Mouse (Mus musculus): Measurements from ENCODE around the gene Rrp7a. TPM values are rescaled to one million over a fixed set of nuclear protein-coding genes. Genes with fewer than 3 reads are reported as not detected.

Rrp7a gene
- 71.1 and 77.6 TPM in 2 replicates for polyA plus RNA-seq (2014; fragmentation: Nextera tagmentation; extraction: Ambion mirVana)

DNA sequence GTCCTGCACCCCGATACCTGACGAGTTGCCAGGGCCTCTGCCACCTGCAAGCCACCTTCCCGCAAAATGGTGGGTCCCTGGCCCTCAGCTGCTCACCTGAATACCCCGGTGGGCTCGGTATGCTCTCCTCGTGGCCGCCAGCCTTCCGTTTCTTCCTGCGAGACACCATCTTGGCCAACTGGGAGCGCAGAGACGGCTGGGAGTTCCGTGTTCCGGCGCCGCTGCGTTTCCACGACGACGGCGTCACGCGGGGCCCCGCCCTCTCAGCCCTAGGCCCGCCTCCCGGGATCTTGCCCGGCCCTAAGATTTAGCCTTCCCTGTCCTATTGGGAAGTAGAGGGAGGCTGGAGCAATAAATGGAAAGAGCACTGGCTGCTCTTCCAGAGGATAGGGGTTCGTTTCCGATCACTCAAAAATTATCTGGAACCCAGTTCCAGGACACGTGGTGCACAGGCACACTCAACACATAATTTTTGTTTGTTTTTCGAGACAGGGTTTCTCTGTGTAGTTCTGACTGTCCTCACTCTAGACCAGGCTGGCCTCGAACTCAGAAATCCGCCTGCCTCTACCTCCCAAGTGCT lies at the start of gene Rrp7a:
Rrp7a (minus strand) TSS at position 236 of the 580 bp plus-strand sequence.
- H3K4me3 ChIP-seq (ENCODE audit: low read depth, low read length) = peak within 1 kb of the TSS; percentile 95
- H3K9ac ChIP-seq (ENCODE audit: low read depth, low read length) = peak within 1 kb of the TSS; percentile 76
- H3K27ac ChIP-seq (ENCODE audit: low read depth, low read length) = peak within 1 kb of the TSS; percentile 70
- ATAC-seq (replicated peaks; ENCODE audit: low FRiP score) (peak; percentile 89), DNase-seq (ENCODE audit: low spot score) (peak; percentile 87)
- H3K4me2 ChIP-seq = peak within 1 kb of the TSS; percentile 93
- H3K9me3 ChIP-seq (ENCODE audit: control insufficient read depth, low read length) = no peaks in the 10 kb centered on the region
- WGBS = 7% methylated on average over 32 of the region's 32 CpGs
- peaks cover 32% of the 10 kb centered on the region for H3K36me3 ChIP-seq (ENCODE audit: control insufficient read depth, insufficient read depth, low read length)
- no peaks in the 10 kb centered on the region for H3K27me3 ChIP-seq (replicated peaks; ENCODE audit: control insufficient read depth, insufficient read depth, low read length)
- 0 out of 2 replicates have a peak, but pooled peaks cover 8% of the 10 kb centered on the region for H3K4me1 ChIP-seq (replicated peaks; ENCODE audit: control insufficient read depth, insufficient read depth, low read length)

DNA sequence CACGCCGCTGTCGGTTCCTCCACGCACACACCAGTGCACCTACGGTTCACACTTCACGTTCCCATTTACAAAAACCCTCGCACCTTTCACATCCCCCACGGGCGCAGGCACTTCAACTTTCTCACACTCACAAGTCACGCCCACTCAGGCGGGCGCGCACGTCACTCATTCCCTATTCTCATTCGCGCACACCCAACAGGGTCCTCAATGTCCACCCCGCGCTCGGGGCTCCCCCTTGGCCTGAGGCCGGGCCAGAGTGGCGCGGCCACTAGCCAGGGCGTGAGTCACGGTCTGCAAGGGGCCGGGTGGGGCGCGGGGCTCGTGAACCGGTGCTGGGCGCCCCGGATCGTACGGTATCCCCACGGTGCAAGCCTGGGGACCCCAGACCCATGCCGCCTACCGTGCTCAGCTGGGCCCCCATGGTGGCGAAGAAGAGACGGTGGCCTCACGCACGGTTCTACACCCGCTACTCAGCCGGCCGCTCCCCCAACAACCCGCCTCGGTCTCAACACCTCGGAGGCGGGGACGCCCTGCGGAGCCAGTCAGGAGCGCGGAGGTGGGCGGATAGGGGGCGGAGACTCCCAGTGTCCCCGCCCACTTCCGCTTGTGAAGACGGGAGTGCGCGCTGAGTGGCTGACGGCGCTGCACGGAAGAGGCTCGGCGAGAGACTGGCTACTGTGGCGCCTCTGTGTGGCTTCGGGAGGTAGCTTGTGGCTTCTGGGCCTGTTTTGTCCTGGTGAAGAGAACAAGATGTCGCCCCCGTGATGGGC lies 49.3 kb upstream of the Rrp7a start:
- Histone ChIP-seq H3K27me3 (replicated peaks; ENCODE audit: control insufficient read depth, insufficient read depth, low read length) (no peaks in the 10 kb centered on the region), H3K4me1 (replicated peaks; ENCODE audit: control insufficient read depth, insufficient read depth, low read length) (peaks cover 44% of the 10 kb centered on the region), H3K36me3 (ENCODE audit: control insufficient read depth, insufficient read depth, low read length) (peaks cover 3% of the 10 kb centered on the region; the same call in 1 of the 2 replicates), H3K4me3 (ENCODE audit: low read depth, low read length) (peak overlapping the region; percentile 97), H3K9me3 (ENCODE audit: control insufficient read depth, low read length) (no peaks in the 10 kb centered on the region), H3K4me2 (peak overlapping the region; percentile 98), H3K27ac (ENCODE audit: low read depth, low read length) (peak overlapping the region; percentile 95), H3K9ac (ENCODE audit: low read depth, low read length) (peak overlapping the region; percentile 94)
- ATAC-seq (replicated peaks; ENCODE audit: low FRiP score) (peak; percentile 87), DNase-seq (ENCODE audit: low spot score) (peak; percentile 94)
- under 1% methylated on average over 67 of the region's 67 CpGs for WGBS

- Histone ChIP-seq H3K4me1 (replicated peaks; ENCODE audit: control insufficient read depth, insufficient read depth, low read length) (peaks cover 52% of the 10 kb centered on the region), H3K4me2 (peak overlapping the region; percentile 98), H3K36me3 (ENCODE audit: control insufficient read depth, insufficient read depth, low read length) (peaks cover 3% of the 10 kb centered on the region; the same call in 1 of the 2 replicates), H3K27ac (ENCODE audit: low read depth, low read length) (peak overlapping the region; percentile 95), H3K9me3 (ENCODE audit: control insufficient read depth, low read length) (no peaks in the 10 kb centered on the region), H3K27me3 (replicated peaks; ENCODE audit: control insufficient read depth, insufficient read depth, low read length) (no peaks in the 10 kb centered on the region), H3K4me3 (ENCODE audit: low read depth, low read length) (peak overlapping the region; percentile 97), H3K9ac (ENCODE audit: low read depth, low read length) (peak overlapping the region; percentile 94)
- DNase-seq (ENCODE audit: low spot score) = no peak
- no peak for ATAC-seq (replicated peaks; ENCODE audit: low FRiP score)
- WGBS = 53% methylated on average over 8 of the region's 8 CpGs
Measured at GRCm38 (mm10) chr15:83170956-83171659, 48.5 kb upstream of the Rrp7a start.

DNA sequence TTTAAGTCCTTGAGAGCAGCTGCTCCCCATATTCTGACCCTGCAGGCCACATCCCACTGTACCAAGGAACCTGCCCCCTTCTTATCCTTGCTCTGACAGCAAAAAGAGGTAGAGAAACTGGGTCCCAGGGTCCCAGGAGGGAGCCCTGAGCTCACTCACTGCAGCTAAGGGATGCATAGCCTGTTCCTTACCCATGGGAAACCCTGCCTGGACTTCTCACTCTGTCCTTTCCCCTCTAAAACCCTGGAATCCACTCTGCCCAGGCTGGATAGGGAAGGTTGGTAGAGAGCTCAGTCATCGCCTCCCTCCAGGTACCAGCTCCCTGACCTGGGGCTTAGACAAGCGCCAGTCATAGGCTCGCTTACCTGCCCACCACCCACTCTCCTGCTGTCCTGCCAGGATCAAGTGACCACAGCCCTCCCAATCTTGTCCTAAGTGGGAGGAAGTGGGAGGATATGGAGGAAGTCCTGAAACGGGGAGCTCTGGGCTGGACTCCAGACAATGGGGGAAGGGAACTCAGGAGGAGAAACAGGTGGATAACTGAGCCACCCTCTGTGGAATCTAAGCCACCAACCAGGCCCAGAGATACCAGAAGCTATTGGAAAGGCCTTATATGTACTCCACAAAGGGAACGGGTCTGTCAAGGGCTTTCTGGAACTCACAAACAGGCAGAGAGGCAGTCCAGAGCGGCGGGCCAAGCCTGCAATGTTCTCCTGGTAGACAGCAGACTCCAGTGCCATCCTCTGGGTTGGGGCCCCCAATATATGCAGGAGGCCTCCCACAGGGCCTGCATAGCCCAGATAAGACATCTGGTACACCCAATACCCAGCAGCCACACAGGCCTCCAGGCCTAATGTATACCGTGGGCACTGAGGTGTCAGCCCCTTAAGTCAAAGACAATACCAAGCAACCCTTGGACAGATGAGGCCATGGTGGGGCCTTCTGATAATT lies 47.4 kb upstream of the Rrp7a start:
- no peaks in the 10 kb centered on the region for H3K27me3 ChIP-seq (replicated peaks; ENCODE audit: control insufficient read depth, insufficient read depth, low read length)
- ATAC-seq (replicated peaks; ENCODE audit: low FRiP score) = peak; percentile 90
- WGBS = 51% methylated on average over 8 of the region's 8 CpGs
- H3K4me3 ChIP-seq (ENCODE audit: low read depth, low read length) = peak overlapping the region; percentile 97
- H3K36me3 ChIP-seq (ENCODE audit: control insufficient read depth, insufficient read depth, low read length) = peaks cover 3% of the 10 kb centered on the region; the same call in 1 of the 2 replicates
- H3K4me2 ChIP-seq = peak overlapping the region; percentile 98
- peaks cover 61% of the 10 kb centered on the region for H3K4me1 ChIP-seq (replicated peaks; ENCODE audit: control insufficient read depth, insufficient read depth, low read length)
- peak overlapping the region; percentile 95 for H3K27ac ChIP-seq (ENCODE audit: low read depth, low read length)
- DNase-seq (ENCODE audit: low spot score) = no peak
- H3K9ac ChIP-seq (ENCODE audit: low read depth, low read length) = peak overlapping the region; percentile 94
- no peaks in the 10 kb centered on the region for H3K9me3 ChIP-seq (ENCODE audit: control insufficient read depth, low read length)

DNA sequence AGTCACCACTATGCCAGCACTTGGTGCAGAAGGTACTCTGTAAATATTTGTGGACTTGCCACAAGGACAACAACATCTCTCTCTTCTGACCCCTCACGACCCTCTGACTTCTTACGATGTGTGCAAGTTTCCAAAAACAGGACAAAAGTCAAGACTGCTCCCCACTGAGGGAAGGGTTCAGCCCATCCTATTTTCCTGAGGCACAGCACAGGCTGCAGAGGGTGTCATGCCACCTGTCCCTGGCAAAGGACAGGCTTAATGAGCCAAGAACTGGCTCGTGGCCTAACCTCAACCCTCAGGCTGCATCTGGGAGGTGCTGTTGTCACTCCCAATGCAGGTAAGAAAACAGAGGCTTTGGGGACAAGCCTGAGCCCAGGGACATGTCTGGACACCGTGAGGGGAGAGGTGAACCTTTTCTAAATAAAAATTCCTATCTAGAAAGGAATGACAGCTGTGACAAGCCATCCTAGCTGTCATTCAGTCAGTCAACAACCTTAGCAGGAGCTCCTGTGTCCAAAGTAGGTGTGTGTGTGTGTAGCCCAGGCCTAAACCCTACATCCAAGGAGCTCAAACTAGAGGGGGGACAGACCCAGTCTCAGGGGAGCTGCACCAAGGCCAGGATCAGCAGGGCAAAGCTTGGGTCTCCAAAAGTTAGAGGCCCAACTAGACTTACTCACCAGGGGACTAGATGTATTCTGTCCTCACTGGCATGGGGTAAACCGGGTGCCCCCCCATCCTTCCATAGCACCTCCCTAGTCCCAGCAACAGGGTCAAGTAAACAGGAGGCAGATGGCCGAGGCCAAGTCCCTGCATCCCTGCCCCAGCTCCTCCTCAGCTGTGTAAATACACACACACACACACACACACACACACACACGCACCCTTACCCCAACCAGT lies 46.5 kb upstream of the Rrp7a start:
- H3K27me3 ChIP-seq (replicated peaks; ENCODE audit: control insufficient read depth, insufficient read depth, low read length) = no peaks in the 10 kb centered on the region
- peaks cover 65% of the 10 kb centered on the region for H3K4me1 ChIP-seq (replicated peaks; ENCODE audit: control insufficient read depth, insufficient read depth, low read length)
- peaks cover 3% of the 10 kb centered on the region; the same call in 1 of the 2 replicates for H3K36me3 ChIP-seq (ENCODE audit: control insufficient read depth, insufficient read depth, low read length)
- H3K4me2 ChIP-seq = peak overlapping the region; percentile 98
- DNase-seq (ENCODE audit: low spot score) = no peak
- H3K27ac ChIP-seq (ENCODE audit: low read depth, low read length) = peak overlapping the region; percentile 95
- H3K9me3 ChIP-seq (ENCODE audit: control insufficient read depth, low read length) = no peaks in the 10 kb centered on the region
- WGBS = 73% methylated on average over 7 of the region's 7 CpGs
- no peak for ATAC-seq (replicated peaks; ENCODE audit: low FRiP score)
- H3K4me3 ChIP-seq (ENCODE audit: low read depth, low read length) = peak overlapping the region; percentile 97
- H3K9ac ChIP-seq (ENCODE audit: low read depth, low read length) = peak overlapping the region; percentile 94

DNA sequence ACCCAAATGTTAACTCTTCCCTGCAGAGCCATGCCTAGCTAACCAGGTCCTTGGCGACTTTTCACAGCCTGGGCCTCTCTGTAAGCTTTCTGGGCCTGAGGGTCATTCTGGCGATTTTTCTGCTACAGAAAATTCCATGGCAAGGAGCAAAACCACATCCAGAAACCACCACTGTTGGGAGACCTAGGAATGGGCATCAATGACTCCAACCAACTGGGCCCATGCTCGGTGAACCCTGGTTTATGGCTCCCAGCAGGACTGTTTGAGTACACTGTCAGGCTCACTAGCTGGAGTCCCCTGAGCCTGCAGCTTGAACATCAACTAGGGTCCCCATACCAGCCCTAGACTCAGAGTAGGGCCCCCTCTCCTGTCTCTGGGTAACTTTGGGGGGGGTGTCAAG lies 45.7 kb upstream of the Rrp7a start:
- Histone ChIP-seq H3K36me3 (ENCODE audit: control insufficient read depth, insufficient read depth, low read length) (peaks cover 3% of the 10 kb centered on the region; the same call in 1 of the 2 replicates), H3K9me3 (ENCODE audit: control insufficient read depth, low read length) (no peaks in the 10 kb centered on the region), H3K4me2 (peak overlapping the region; percentile 98), H3K27me3 (replicated peaks; ENCODE audit: control insufficient read depth, insufficient read depth, low read length) (no peaks in the 10 kb centered on the region), H3K4me1 (replicated peaks; ENCODE audit: control insufficient read depth, insufficient read depth, low read length) (peaks cover 65% of the 10 kb centered on the region), H3K9ac (ENCODE audit: low read depth, low read length) (no peak overlapping the region; the same call in 1 of the 2 replicates), H3K4me3 (ENCODE audit: low read depth, low read length) (no peak overlapping the region), H3K27ac (ENCODE audit: low read depth, low read length) (no peak overlapping the region)
- ATAC-seq (replicated peaks; ENCODE audit: low FRiP score) (no peak), DNase-seq (ENCODE audit: low spot score) (no peak)
- WGBS = 79% methylated on average over 3 of the region's 3 CpGs

DNA sequence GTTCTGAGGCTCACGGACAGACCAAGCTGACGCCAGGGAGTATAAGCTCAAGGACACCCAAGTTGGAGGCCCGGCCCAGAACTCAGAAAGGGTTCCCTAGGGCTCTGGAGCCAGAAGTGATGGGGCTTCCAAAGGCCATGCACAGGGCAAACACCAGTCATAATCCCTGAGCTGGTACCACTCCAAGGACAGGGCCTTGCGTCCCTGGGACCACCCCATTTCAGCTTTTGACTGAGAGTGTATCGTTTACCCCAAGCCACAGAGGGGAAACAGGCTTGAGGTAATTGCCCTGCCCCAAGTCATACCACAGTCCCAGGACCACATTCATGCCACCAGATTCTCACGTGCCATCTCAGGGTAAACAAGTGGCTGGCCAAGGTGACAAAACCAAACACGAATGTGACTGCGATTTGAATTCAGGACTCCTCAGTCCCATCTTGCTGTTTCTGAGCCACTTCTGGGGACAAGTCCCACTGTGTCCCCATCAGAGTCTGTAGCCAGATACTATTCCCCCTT lies 45.0 kb upstream of the Rrp7a start:
- H3K4me2 ChIP-seq = peak overlapping the region; percentile 43
- H3K9me3 ChIP-seq (ENCODE audit: control insufficient read depth, low read length) = no peaks in the 10 kb centered on the region
- ATAC-seq (replicated peaks; ENCODE audit: low FRiP score) = no peak
- DNase-seq (ENCODE audit: low spot score) = no peak
- no peak overlapping the region; the same call in 1 of the 2 replicates for H3K27ac ChIP-seq (ENCODE audit: low read depth, low read length)
- peaks cover 4% of the 10 kb centered on the region for H3K36me3 ChIP-seq (ENCODE audit: control insufficient read depth, insufficient read depth, low read length)
- H3K4me1 ChIP-seq (replicated peaks; ENCODE audit: control insufficient read depth, insufficient read depth, low read length) = peaks cover 65% of the 10 kb centered on the region
- H3K27me3 ChIP-seq (replicated peaks; ENCODE audit: control insufficient read depth, insufficient read depth, low read length) = no peaks in the 10 kb centered on the region
- 91% methylated on average over 8 of the region's 8 CpGs for WGBS
- H3K4me3 ChIP-seq (ENCODE audit: low read depth, low read length) = no peak overlapping the region
- no peak overlapping the region for H3K9ac ChIP-seq (ENCODE audit: low read depth, low read length)

Measured in liver, embryonic 11.5 days (tissue).